ENCODE assay signal across 22 mouse cellular contexts in the genomic region with DNA sequence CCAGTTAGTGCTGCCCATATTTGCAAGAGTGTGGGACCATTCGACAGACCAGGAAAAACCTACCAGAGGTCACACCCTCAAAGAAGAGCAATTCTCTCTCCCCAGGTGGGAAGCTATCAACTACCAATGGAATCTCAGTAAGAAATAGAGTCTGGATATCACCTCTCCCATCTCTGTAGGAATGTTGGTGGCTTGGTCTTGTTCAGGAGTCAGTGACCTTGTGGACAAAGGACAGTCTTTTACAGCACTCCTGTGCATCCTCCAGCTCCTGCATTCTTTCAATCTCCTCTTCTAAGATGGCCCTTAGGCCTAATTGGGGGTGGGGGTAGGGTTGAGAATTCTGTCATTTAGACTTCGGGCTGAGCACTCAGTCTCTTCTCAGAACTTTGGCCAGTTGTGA. TPM values are rescaled to one million over a fixed set of nuclear protein-coding genes. Genes with fewer than 3 reads are reported as not detected.
A peak's percentile ranks its signal among the peaks of the same experiment; 100 is the strongest.
DNase-seq lines count a peak whose midpoint lies in the region; TF ChIP-seq lines count a peak whose summit lies in the region.
"Had no signal": no experiment of that assay in that cellular context is flagged by ENCODE, and none has a peak within 500 bp of the region (broad histone marks: within the 10 kb centered on the region; RNA-seq: fewer than 3 reads in every experiment).

No protein-coding gene starts in this region.

- no peaks in the 10 kb centered on the region for H3K9me3 ChIP-seq in ES-E14 (ENCODE audit: control insufficient read depth, insufficient read depth, low read depth, low read length)
- H3K9me3 ChIP-seq: G1E had no signal

- intact Hi-C loops in gastrocnemius, postnatal 36 days (cut with DNase I), result loop anchor here (5.0 kb wide), 1 partner anchor 102 kb away; no protein-coding TSS in a partner anchor

- no peak overlapping the region; the same call in 1 of the 2 replicates for H3K27ac ChIP-seq in ES-E14 (ENCODE audit: insufficient read depth, low read depth, low read length, poor library complexity, severe bottlenecking)

- H3K9ac ChIP-seq in ES-E14 (ENCODE audit: insufficient read depth, low read depth, low read length, poor library complexity, severe bottlenecking), result no peak overlapping the region

- 0 out of 4 replicates have a peak, but pooled peaks cover 0 to 2% of the 10 kb centered on the region in 2 experiments for H3K4me1 ChIP-seq in ES-E14 (ENCODE audit: control insufficient read depth in 2 of 2, insufficient read depth in 2 of 2, low read length in 2 of 2, poor library complexity in 1 of 2)

- in situ Hi-C loops in ES-E14 (cut with MboI; ENCODE audit: low sequenced_read_pairs in 2 of 2, unreplicated experiment in 2 of 2), result no loop called here

- H3K4me3 ChIP-seq in ES-E14 (ENCODE audit: insufficient read depth in 1 of 2, low read depth in 1 of 2, low read length in 2 of 2, poor library complexity in 1 of 2, severe bottlenecking in 1 of 2), result no peak overlapping the region

- DNase-seq in ES-CJ7 (ENCODE audit: low read depth, low spot score) (peak; percentile 51), ES-E14 (ENCODE audit: low read depth, low spot score) (peak; percentile 9), R1 (ENCODE audit: low read depth, low spot score) (peak; percentile 33), ZHBTc4 (ENCODE audit: low read depth, low spot score) (peak; percentile 54)
- DNase-seq in testis, postnatal 10 days (ENCODE audit: low spot score), result no peak
- no peak for DNase-seq in heart, adult 11 months
- no peak for DNase-seq in gastrocnemius, postnatal 36 days
- no peak for DNase-seq in lung, postnatal 36 days
- DNase-seq: adrenal gland, adult 2 months; adrenal gland, adult 8-10 months; adrenal gland, postnatal 10 days; adrenal gland, postnatal 14 days; adrenal gland, postnatal 25 days; adrenal gland, postnatal 36 days; B cell, adult 2 months; cerebellum, adult 11 months; cerebellum, adult 11-12 months; cerebellum, adult 18-20 months; cerebellum, adult 2 months; cerebellum, adult 8-10 months; cerebellum, adult 9-10 months had no signal

- H3K36me3 ChIP-seq in ES-E14 (ENCODE audit: control insufficient read depth, insufficient read depth, low read length, poor library complexity, severe bottlenecking), result no peaks in the 10 kb centered on the region

TF ChIP-seq in ES-E14, 5 proteins besides CTCF, POLR2A, EP300 and RAD21:
- TF ChIP-seq HCFC1 (IDR thresholded peaks at IDR 0.05; ENCODE audit: borderline replicate concordance, insufficient read depth, low read length), result no peak
- TF ChIP-seq ZNF384 (IDR thresholded peaks at IDR 0.05; ENCODE audit: low read depth, low read length), result no peak
- no peak for TF ChIP-seq ZC3H11A (IDR thresholded peaks at IDR 0.05; ENCODE audit: borderline replicate concordance, low read depth, low read length)
- TF ChIP-seq CHD2 (IDR thresholded peaks at IDR 0.05; ENCODE audit: low read depth, low read length), result no peak
- TF ChIP-seq MAFK (IDR thresholded peaks at IDR 0.05; ENCODE audit: insufficient read depth, low read depth, low read length), result no peak
TF ChIP-seq in ES-E14: peak in this region for 0.

RNA-seq across cellular contexts. Expression of a gene that starts 1.4 kb away (rescaled TPM):
- total RNA-seq in ES-E14 (2012; rRNA removed), result 38.0 and 41.5 TPM in 2 replicates
- 1 to 10 TPM; 2.6 to 3.7 TPM for total RNA-seq in gastrocnemius, postnatal 36 days (2021)

RNA-seq across cellular contexts. Expression of a gene that starts 55.1 kb away (rescaled TPM):
- 4.0 and 5.1 TPM in 2 replicates for total RNA-seq in ES-E14 (2012; rRNA removed)
- total RNA-seq in gastrocnemius, postnatal 36 days (2021), result under 1 TPM; 0.15 to 0.37 TPM

Comparison
In these comparisons a context has a peak if more than half of its experiments do, and no peak if none do; other contexts are left out.
1. DNase-seq: peak in ES-CJ7 (single experiment), ES-E14 (single experiment), R1 (single experiment) and ZHBTc4 (single experiment); none in testis, postnatal 10 days (single experiment), heart, adult 11 months (single experiment), gastrocnemius, postnatal 36 days (0 of 2) and lung, postnatal 36 days (single experiment).